Mouse (Mus musculus): ENCODE data around the gene Tsc2.

The Tsc2 gene

DNA sequence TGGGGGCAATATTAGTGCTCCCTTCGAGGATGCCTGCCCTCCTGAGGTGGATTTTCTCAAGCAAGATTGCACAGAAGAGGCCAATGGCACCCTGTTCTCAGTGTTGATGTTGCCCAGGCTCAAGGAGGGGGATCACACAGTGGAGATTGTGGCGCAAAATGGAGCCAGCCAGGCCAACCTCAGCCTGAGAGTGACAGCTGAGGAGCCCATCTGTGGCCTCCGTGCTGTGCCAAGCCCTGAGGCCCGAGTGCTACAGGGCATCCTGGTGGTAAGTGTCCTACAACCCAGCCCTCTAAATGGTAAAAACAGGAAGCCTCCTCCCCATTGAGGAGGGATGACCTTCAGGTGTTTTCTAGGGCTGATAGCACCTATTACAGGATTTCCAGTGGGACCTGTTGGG, 62.6 kb downstream of the Tsc2 start:
- DNase-seq (ENCODE audit: low spot score), result no peak

DNA sequence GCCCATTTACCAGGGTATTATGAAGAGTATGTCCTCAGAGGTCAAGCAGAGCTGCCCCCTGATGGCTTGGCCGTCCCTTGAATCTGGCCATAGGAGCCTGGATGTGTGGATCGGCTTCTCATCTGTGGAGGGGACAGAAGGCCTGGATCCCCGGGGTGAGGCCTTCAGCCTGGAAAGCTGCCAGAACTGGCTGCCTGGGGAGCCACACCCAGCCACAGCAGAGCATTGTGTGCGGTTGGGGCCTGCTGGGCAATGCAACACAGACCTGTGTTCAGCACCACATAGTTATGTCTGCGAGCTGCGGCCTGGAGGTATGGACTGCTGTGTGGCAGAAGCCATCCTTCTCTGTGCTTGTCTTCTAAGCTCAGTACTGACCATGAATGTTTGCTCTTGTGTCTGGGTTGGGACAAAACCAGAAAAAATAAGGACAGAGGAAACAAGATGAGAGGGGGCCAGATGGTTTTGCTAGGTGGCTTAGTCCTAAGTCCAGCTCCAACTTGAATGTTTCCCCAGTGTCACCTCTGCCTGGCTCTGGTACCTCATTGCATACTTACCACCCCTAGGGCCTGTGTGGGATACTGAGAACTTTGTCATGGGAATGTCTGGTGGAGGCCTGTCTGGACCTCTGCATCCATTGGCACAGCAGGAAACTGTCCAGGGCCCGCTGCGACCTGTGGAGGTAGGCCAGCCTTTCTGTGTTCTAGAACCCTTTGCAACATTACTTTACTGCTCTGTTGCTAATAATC, 65.2 kb downstream of the Tsc2 start:
- DNase-seq (ENCODE audit: low spot score), result no peak

DNA sequence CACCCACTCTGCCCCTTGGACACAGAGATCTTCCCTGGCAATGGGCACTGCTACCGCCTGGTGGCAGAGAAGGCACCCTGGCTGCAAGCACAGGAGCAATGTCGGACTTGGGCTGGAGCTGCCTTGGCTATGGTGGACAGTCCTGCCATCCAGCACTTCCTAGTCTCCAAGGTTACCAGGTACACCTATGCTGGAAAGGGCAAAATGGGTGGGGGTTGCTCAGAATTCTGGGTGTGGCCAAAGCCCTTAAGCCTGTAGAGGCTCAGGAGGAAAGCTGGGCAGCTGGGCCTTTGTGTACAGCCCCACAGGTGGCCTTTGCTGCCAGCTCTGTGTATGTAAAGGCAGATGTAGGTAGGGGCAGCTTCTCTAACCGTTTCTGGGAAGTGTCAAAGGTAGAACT, 66.6 kb downstream of the Tsc2 start:
- no peak for DNase-seq (ENCODE audit: low spot score)

DNA sequence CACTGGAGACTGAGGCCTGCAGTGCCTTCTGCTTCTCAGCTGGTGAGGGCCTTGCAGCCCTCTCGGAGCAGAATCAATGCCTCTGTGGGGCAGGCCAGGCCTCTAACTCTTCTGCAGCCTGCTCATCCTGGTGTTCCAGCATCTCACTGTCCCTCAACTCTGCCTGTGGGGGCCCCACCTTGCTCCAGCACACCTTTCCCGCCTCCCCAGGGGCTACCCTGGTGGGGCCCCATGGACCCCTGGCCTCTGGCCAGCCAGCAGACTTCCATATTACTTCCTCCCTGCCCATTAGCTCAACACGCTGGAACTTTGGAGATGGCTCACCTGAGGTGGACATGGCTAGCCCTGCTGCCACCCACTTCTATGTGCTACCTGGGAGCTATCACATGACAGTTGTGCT, 67.3 kb downstream of the Tsc2 start:
- DNase-seq (ENCODE audit: low spot score), result no peak

DNA sequence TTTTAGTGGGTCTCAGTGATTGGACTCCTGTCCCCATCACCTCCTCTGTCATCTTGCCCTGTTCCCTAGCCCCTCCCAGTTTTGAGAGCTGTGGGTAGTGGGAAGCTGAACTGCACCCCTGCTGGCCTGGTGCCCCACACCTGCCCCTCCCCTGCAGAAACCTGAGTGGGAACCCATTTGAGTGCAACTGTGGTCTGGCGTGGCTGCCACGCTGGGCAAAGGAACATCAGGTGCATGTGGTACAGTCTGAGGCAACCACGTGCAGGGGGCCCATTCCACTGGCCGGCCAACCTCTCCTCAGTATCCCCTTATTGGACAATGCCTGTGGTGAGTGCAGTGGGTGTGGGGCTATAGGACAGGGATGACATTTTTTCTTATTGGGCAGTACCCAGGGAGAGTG, 68.0 kb downstream of the Tsc2 start:
- no peak for DNase-seq (ENCODE audit: low spot score)

DNA sequence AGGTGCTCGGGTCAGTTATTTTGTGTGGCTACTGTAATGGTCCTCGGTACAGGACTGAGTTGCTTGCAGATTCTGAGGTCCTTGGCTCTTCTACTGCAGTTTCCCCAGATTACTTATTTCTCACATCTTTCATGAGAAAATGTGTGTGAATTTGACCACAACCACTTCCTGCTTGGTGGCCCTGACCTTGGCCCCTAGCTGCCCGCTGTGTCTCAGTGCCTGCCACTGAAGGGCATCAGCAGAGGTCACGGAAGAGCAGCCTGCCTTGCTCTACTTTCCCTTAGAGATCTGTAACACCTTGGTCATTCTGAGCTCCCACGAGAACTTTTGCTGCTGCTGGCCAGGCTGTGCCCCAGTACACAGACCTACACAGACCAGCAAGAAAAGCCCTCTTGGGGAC, 68.8 kb downstream of the Tsc2 start:
- no peak for DNase-seq (ENCODE audit: low spot score)

DNA sequence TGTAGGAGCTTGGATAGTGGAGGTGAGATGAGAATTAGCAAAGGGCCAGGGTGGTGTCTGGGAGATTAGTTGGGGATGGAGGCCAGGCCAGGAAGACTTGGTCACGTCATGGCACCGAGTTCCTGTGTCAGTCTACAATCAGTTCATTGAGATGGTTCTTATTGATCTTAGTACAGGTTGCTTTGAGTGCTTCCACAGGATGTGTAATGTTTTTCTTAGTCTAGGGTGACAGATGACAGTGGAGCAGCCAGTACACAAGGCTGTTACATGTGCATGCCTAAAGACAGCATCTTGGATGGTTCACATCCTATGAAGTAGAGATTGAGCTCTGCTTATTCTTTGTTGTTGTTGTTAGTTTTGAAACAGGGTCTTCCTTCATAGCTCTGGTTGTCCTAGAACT, 70.8 kb downstream of the Tsc2 start:
- no peak for DNase-seq (ENCODE audit: low spot score)

DNA sequence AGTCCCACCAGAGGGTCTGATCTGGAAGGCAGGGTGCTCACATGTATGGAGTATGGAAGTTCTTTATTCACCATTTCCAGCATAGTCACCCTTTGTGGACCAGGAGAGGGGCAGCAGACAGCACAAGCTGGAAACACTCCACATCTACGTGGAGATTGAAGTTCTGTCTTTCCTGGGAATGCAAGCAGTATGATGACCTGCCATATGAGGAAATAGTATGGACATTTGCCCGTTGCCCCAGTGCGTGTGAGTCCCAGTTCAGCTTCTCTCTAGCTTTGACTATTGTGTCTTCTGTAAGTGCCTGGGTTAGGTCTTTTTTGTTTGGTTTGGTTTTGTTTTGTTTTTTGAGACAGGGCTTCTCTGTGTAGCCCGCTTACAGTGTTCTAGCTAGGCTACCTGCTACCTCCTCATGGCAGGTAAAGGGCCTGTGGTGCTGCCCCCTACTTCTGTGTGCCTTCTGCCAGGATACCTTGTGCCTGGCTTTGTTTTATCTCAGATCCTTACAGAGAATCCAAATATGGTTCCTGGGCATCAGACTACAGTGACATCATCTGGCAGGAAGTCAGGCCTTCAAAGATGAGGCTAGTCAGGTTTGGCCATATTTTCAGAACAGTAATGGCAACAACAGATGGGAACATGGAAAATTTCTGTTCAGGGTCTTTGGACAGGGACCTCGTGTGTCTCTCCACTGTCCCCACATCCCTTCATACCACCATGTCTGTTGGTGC, 72.0 kb downstream of the Tsc2 start:
- DNase-seq (ENCODE audit: low spot score), result no peak

DNA sequence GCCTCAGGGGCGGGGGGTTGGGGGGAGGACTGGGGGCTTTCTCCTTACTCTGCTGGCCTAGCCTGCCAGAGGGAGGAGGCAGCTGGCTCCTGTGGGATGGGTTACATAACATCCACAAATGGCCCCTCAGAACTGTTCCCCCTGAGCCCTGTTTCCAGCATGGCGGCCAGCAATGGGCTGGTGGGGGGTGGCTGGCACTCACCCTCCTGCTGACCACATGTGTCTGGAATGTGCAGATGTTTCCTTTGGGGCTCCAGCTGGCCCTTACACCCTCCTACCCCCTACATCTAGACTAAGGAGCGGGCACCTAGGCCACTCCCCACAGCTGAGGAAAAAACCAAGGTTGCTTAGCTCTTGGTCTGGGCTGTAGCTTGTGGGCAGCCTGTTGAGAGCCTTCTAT, 73.3 kb downstream of the Tsc2 start:
- DNase-seq (ENCODE audit: low spot score), result no peak

DNA sequence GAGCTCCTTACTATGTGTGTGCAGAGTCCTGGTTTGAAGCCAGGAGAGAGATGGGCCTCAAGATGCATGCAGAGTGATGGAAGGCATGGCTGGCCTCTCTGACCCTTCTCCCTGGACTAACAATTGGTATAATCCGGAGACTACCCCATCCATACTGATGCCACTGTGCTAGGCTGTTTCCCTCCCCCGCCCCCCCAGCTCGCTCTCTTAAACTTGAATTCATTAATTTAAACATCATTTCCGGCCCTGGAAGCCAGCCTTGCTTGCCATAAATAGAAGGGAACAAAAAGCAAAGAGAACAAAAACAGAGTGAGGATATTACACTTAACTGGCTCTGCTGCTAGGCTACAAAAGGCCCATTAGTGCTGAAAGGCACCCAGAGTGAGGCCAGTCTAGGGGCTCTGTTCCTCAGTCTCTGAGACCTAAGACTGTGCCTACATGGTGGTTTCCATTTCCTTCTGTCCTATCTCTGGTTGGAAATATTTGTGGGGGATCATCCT, 73.8 kb downstream of the Tsc2 start:
- DNase-seq (ENCODE audit: low spot score), result peak; percentile 24

DNA sequence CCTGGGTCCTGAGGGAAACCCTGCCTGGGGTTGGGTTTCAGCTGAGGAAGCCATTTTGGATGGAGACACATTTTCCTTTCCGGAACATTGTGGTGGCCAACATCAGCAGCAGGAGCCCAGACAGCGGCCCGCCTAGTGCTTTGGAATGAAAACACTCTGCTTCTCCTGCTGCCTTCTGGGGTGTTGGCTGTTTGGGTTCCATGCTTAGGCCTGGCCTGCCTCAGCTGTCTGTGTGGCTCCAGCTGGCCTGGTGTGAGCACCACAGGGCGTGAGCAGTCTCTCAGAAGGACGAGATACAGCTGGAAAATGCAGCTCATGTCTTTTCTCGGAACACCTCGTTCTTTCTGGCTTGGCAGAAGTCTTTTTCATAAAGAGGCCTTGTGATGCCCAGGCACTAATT, 75.3 kb downstream of the Tsc2 start:
- no peak for DNase-seq (ENCODE audit: low spot score)

DNA sequence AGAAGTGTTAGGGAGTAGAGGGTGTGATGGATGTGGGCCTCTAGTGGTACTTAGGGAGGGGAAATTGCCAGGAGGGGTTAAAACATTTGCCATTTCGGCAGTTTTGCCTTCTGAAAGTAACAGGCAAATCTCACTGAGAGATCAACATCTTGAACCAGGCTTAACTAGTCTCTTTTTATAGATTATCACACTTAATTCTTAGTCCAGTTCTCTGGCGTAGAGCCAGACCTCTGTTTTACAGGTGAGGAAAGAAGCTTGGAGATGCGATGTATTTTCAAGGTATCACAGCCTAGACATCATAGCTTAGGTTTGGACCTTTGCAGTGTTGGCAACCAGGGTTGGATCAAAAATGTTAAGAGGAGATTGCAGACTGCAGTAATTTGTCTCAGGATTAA, 81.4 kb downstream of the Tsc2 start:
- DNase-seq (ENCODE audit: low spot score), result no peak

DNA sequence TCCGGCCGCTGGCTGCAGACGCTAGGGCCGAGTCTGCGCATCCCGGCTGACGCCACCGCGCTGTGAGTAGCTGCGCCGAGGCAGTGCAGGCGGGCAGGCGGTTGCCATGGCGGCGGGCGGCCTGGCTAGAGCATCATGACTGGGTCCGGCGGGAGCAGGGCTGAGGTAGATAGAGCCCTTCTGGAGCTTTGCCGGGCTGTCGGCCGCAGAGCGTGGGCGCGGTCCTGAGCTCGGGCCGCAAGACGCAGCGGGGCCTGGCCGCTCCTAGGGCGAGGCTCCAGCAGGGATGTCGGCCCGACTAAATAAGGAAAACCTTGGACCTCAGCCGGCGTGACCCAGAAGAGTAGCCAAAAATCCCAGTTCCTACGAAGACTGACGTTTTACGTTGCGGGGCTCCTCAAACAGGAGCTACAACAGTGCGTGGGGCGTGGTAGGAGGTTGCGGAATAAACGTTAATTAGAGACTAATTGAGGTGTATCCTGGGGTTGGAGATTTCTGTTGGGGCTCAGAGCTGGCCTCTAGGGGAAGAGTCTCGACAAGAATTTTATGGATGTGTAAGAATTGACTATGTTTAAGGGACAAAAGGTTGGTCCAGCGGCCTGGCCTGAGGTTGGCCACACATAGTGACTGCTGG, 81.9 kb downstream of the Tsc2 start:
- DNase-seq (ENCODE audit: low spot score), result peak; percentile 92

DNA sequence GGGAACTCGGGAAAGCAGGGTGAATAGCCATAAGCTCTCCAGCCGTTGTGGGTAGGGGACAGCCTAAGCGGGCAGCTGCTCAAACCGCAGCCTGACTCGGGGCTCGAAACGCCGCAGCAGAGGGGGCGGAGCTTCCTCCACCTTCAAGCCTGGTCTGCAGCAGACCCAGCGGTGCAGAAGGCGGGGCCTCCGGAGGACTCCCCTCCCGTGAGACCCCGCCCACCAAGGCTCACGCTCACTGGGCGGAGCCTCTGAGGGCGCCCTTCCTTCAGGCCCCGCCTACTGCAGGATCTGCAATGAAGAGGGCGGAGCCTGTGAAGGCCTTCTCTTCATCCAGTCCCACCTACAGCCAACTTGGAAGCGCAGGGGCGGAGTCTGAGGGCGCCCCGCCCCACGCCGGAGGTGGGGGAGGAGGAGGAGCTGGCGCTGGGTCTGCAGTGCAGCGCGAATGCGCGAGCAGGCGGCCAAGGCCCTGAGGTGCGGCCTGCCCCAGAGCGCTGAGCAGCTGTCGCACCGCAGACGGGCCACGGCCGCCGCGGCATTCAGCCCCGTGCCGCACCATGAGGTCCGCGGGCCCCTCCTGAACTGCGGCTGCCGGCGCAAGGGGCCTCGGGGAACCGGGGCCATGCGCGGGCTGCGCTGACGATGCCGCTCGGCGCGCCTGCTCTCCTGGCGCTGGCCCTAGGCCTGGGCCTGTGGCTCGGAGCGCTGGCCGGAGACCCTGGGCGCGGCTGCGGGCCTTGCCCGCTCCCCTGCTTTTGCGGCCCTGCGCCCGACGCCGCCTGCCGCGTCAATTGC, 82.6 kb downstream of the Tsc2 start, which contains the start of gene Pkd1:
Gene Pkd1 (plus strand): TSS at position 217 of the 798 bp plus-strand sequence.
- DNase-seq (ENCODE audit: low spot score), result peak; percentile 99

DNA sequence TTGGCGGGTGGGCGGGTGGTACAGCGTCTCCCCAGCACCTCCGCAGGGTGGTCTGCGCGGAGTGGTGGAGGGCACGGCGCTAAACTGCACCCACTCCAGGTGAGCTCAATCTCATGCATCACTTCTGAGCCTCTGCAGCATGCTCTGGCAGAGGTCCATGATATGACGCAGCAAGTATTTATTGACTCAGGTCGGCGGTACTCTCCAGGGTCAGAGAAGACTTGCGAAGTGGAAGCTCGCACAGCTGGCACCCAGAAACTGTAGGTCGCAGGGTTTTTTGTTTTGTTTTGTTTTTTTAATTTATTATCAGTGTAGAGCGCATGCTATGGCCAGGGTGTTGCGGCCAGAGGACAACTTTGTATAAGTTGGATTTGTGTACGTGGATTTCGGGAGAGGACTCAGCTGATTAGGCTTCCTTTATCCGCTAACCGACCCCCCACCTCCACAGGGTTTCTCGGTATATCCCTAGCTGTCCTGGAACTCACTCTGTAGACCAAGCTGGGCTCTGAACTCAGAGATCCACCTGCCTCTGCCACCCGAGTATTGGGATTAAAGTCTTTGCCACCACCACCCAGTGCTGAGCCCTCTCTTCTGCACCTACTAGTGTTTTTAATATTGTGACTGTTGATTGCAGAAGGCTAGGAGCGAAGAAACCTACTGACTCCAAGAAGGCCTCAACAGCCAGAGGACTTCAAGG, 83.4 kb downstream of the Tsc2 start:
- DNase-seq (ENCODE audit: low spot score), result peak; percentile 58

DNA sequence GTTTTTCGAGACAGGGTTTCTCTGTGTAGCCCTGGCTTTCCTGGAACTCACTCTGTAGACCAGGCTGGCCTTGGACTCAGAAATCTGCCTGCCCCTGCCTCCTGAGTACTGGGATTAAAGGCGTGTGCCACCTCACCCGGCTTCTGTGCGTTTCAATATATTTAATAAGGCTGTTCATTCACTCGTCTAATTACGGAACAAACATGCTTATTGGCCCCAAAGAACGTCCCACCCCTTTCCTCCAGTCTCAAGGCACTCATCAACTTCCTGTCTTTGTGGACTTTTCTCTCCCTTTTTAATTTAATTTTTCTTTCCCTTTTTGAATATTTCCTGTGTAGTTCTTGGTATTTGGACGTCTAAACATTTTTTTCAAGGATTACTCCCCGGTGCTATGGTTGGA, 84.0 kb downstream of the Tsc2 start:
- DNase-seq (ENCODE audit: low spot score), result no peak

DNA sequence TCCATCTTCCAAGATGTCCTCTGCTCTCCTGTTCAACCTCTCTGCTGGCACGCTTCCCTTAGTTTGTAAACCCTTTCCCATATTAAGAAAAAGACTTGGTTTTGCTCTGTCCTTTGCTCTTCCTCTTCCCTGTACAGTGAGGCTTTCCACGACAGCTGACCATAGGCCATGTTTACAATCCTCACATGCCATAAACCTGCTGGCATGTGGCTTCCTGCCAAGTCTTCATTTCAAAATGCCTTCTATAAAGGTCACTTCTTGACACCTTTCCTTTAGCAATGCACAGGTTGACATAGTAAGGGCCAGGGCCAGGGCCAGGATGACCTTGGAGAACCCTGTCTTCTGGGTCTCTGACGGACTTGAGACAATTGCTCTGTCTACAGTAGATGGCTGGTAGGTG, 86.2 kb downstream of the Tsc2 start:
- no peak for DNase-seq (ENCODE audit: low spot score)
